Mouse (Mus musculus) spleen, adult 2 months (tissue): Measurements from ENCODE around the gene Mcmbp.

ENCODE experiments used
- CTCF ChIP-seq: fragments of 200-500 bp; IDR thresholded peaks from 2 replicates; pipeline ENCODE4 v1.5.1; 2011; ENCODE audit warnings: mild to moderate bottlenecking, inconsistent platforms; ENCODE audit not compliant: insufficient read depth, insufficient read length, insufficient replicate concordance; ENCODE audit errors: extremely low read depth
- POLR2A ChIP-seq: fragments of 200-500 bp; IDR thresholded peaks from 2 replicates; pipeline ENCODE4 v1.6.1; 2011; ENCODE audit warnings: low read depth, low read length, inconsistent platforms

DNA sequence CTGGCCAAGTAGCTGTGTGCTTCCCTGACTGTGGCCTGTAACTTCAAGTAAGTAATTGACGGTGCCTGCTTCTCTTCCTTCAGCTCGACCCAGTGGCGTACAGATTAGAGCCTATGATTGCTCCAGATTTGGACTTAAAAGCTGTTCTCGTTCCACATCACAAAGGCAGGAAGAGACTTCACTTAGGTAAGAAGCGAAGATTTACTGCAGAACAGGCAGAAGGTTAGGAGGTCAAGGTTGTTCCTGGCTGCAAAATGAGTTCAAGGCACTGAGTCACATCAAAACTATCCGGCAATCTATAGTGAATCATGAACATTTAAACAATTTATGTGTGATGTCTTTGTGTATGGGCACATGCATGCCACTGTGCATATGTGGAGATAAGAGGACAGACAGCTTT lies 36.9 kb upstream of the Mcmbp start:
- no peak for TF ChIP-seq POLR2A
- no peak for TF ChIP-seq CTCF
